ENCODE assay signal across 23 mouse cellular contexts in the genomic region with DNA sequence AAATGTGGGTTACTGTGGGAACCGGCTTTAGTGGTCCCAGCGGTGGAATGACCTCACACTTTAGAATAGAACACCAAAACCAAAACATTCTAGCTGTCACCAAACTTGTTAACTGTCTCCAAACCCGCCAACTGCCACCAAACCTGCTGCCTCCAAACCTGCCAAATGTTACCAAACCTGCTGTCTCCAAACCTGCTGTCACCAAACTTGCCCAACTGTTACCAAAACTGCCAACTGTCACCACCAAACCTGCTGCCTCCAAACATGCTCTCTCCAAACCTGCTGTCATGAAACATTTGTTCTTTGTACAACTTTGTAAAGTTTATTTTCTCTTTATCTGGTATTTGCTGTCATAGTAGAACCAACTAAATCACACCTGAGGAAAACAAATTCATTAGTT.
DNase-seq lines count a peak whose midpoint lies in the region; TF ChIP-seq lines count a peak whose summit lies in the region.
"Had no signal": no experiment of that assay in that cellular context is flagged by ENCODE, and none has a peak within 500 bp of the region (broad histone marks: within the 10 kb centered on the region; RNA-seq: fewer than 3 reads in every experiment).

No protein-coding gene starts in this region.

- TF ChIP-seq CTCF in layer of hippocampus, adult 2 months (conservative IDR thresholded peaks at IDR 0.05) = no peak

- no peak overlapping the region for H3K4me3 ChIP-seq in layer of hippocampus, adult 2 months
- H3K4me3 ChIP-seq in myocyte = no peak overlapping the region
- H3K4me3 ChIP-seq: erythroblast, embryonic 14.5 days; limb, embryonic 12.5 days; lung, embryonic 15.5 days; neural tube, embryonic 13.5 days had no signal

- no peak for TF ChIP-seq POLR2A in myocyte (IDR thresholded peaks at IDR 0.05; ENCODE audit: insufficient read length, low read depth)

- peak overlapping the region; percentile 77; the same call in 1 of the 2 replicates for H3K27ac ChIP-seq in layer of hippocampus, adult 2 months
- H3K27ac ChIP-seq: hindbrain, embryonic 14.5 days; limb, embryonic 12.5 days; lung, embryonic 15.5 days; neural tube, embryonic 13.5 days; stomach, postnatal 0 days had no signal

- H3K27me3 ChIP-seq in myocyte (ENCODE audit: control insufficient read depth, insufficient read depth, insufficient read length) = no peaks in the 10 kb centered on the region
- H3K27me3 ChIP-seq: limb, embryonic 12.5 days; lung, embryonic 15.5 days; neural tube, embryonic 13.5 days; Patski had no signal

- H3K36me3 ChIP-seq in myocyte (ENCODE audit: control insufficient read depth, insufficient read depth) = peaks cover 8% of the 10 kb centered on the region
- H3K36me3 ChIP-seq: limb, embryonic 12.5 days; lung, embryonic 15.5 days; neural tube, embryonic 13.5 days had no signal

- no peak overlapping the region for H3ac ChIP-seq in myocyte (ENCODE audit: control insufficient read depth, insufficient read length)

- H3K4me2 ChIP-seq in myocyte (ENCODE audit: low read depth) = no peak overlapping the region
- H3K4me2 ChIP-seq: heart, embryonic 11.5 days; hindbrain, embryonic 14.5 days; limb, embryonic 12.5 days; lung, embryonic 15.5 days; midbrain, embryonic 11.5 days; neural tube, embryonic 13.5 days had no signal

- peak; percentile 12 to 22 for DNase-seq in cerebellum, adult 18-20 months
- DNase-seq in cerebellum, postnatal 10 days = no peak
- peak; percentile 35 for DNase-seq in layer of hippocampus, adult 11-12 months (ENCODE audit: low spot score)
- no peak for DNase-seq in layer of hippocampus, adult 9-10 months (ENCODE audit: low spot score)
- peak in 1 of 2 experiments; percentile 32 for DNase-seq in layer of hippocampus, adult 2 months (ENCODE audit: low spot score in 2 of 2)
- DNase-seq in urinary bladder, postnatal 10 days (ENCODE audit: low spot score) = no peak
- no peak for DNase-seq in urinary bladder, postnatal 25 days (ENCODE audit: low spot score)
- DNase-seq: adrenal gland, postnatal 10 days; gastrocnemius, postnatal 25 days; heart, adult 18-20 months; kidney, adult 9 months; kidney, postnatal 10 days; right cerebral cortex, postnatal 4 days had no signal

- no peaks in the 10 kb centered on the region for H3K79me2 ChIP-seq in myocyte (ENCODE audit: control insufficient read depth, insufficient read depth)

TF ChIP-seq in myocyte, 11 proteins besides CTCF, POLR2A, EP300 and RAD21:
- TF ChIP-seq REST (IDR thresholded peaks at IDR 0.05; ENCODE audit: insufficient read depth, insufficient read length) (no peak), USF1 (IDR thresholded peaks at IDR 0.05; ENCODE audit: low read depth) (no peak), TCF12 (IDR thresholded peaks at IDR 0.05; ENCODE audit: insufficient read depth, poor library complexity, severe bottlenecking) (peak; percentile 27), E2F4 (IDR thresholded peaks at IDR 0.05; ENCODE audit: insufficient read depth) (no peak), POLR2AphosphoS2 (IDR thresholded peaks at IDR 0.05; ENCODE audit: insufficient read length, low read depth) (no peak), TCF3 (IDR thresholded peaks at IDR 0.05; ENCODE audit: insufficient read length, low read depth) (no peak), MAX (IDR thresholded peaks at IDR 0.05; ENCODE audit: low read depth) (no peak), CEBPB (IDR thresholded peaks at IDR 0.05; ENCODE audit: insufficient read depth, poor library complexity, severe bottlenecking) (no peak), MYOG (IDR thresholded peaks at IDR 0.05; ENCODE audit: control insufficient read depth in 1 of 3, insufficient read depth in 1 of 3, insufficient read length in 2 of 3, low read depth in 2 of 3) (peak in 2 of 3 experiments; percentile 16 to 60), MYOD1 (IDR thresholded peaks at IDR 0.05; ENCODE audit: control insufficient read depth in 1 of 3, insufficient read length in 2 of 3, low read depth in 2 of 3) (peak in 2 of 3 experiments; percentile 36 to 59), SRF (IDR thresholded peaks at IDR 0.05; ENCODE audit: control insufficient read depth, insufficient read length, low read depth) (no peak)
TF ChIP-seq in myocyte: peak in this region for 3.

Comparison
In these comparisons a context has a peak if more than half of its experiments do, and no peak if none do; other contexts are left out.
1. DNase-seq: peak in cerebellum, adult 18-20 months (2 of 2) and layer of hippocampus, adult 11-12 months (single experiment); none in cerebellum, postnatal 10 days (0 of 2), layer of hippocampus, adult 9-10 months (single experiment), urinary bladder, postnatal 10 days (single experiment) and urinary bladder, postnatal 25 days (single experiment).